12 mouse cellular contexts compared by ENCODE assay signal in genomic region chr3:137998491-137999223, GRCm38 (mm10). TPM values are rescaled to one million over a fixed set of nuclear protein-coding genes. Genes with fewer than 3 reads are reported as not detected.
DNase-seq lines count a peak whose midpoint lies in the region; ATAC-seq and TF ChIP-seq lines count a peak whose summit lies in the region.
"Had no signal": no experiment of that assay in that cellular context is flagged by ENCODE, and none has a peak within 500 bp of the region (broad histone marks: within the 10 kb centered on the region; RNA-seq: fewer than 3 reads in every experiment).

No protein-coding gene starts in this region.

- TF ChIP-seq POLR2A in kidney, adult 2 months (IDR thresholded peaks at IDR 0.05; ENCODE audit: low read depth, low read length) = no peak

- H3K9ac ChIP-seq in forebrain, embryonic 12.5 days = no peak overlapping the region
- H3K9ac ChIP-seq in forebrain, postnatal 0 days = no peak overlapping the region
- H3K9ac ChIP-seq: hindbrain, embryonic 15.5 days; liver, postnatal 0 days had no signal

- no peak for ATAC-seq in forebrain, embryonic 12.5 days (ENCODE audit: low FRiP score)
- no peak for ATAC-seq in forebrain, postnatal 0 days
- ATAC-seq: liver, postnatal 0 days had no signal

- no peak overlapping the region for H3K4me2 ChIP-seq in forebrain, embryonic 12.5 days
- no peak overlapping the region for H3K4me2 ChIP-seq in forebrain, postnatal 0 days (ENCODE audit: low read depth)
- H3K4me2 ChIP-seq: hindbrain, embryonic 15.5 days had no signal

- WGBS in forebrain, embryonic 12.5 days = 59% methylated on average over 14 of the region's 14 CpGs
- 44% methylated on average over 14 of the region's 14 CpGs for WGBS in forebrain, postnatal 0 days
- 63% methylated on average over 14 of the region's 14 CpGs for WGBS in kidney, adult 2 months

- no peak overlapping the region for H3K4me3 ChIP-seq in forebrain, embryonic 12.5 days (replicated peaks)
- no peak overlapping the region for H3K4me3 ChIP-seq in forebrain, postnatal 0 days (ENCODE audit: low read depth, low read length)
- H3K4me3 ChIP-seq in kidney, adult 2 months (ENCODE audit: insufficient read depth, low read depth, low read length) = no peak overlapping the region
- H3K4me3 ChIP-seq: hindbrain, embryonic 15.5 days; myocyte had no signal

- peaks cover 20% of the 10 kb centered on the region for H3K4me1 ChIP-seq in forebrain, embryonic 12.5 days
- no peaks in the 10 kb centered on the region for H3K4me1 ChIP-seq in forebrain, postnatal 0 days (ENCODE audit: insufficient read depth)
- H3K4me1 ChIP-seq in kidney, adult 2 months (ENCODE audit: control insufficient read depth, insufficient read depth, low read length) = no peaks in the 10 kb centered on the region
- H3K4me1 ChIP-seq: hindbrain, embryonic 15.5 days had no signal

- DNase-seq in forebrain, postnatal 0 days = no peak
- DNase-seq in kidney, adult 2 months = peak; percentile 71
- no peak for DNase-seq in kidney, postnatal 10 days
- DNase-seq in B cell, adult 2 months = peak; percentile 31
- peak; percentile 66 for DNase-seq in induced T-regulatory cell, adult 2 months (ENCODE audit: low read depth)
- DNase-seq in right cerebral cortex, adult 18-20 months = no peak
- DNase-seq in testis, postnatal 14 days (ENCODE audit: low spot score) = no peak
- DNase-seq: cerebellum, postnatal 25 days; liver, postnatal 0 days had no signal

- no peaks in the 10 kb centered on the region for H3K27me3 ChIP-seq in forebrain, embryonic 12.5 days
- H3K27me3 ChIP-seq in forebrain, postnatal 0 days (ENCODE audit: insufficient read depth, low read length) = no peaks in the 10 kb centered on the region
- H3K27me3 ChIP-seq in kidney, adult 2 months (replicated peaks; ENCODE audit: control insufficient read depth, insufficient read depth, low read length) = no peaks in the 10 kb centered on the region
- H3K27me3 ChIP-seq: hindbrain, embryonic 15.5 days had no signal

- peak overlapping the region; percentile 25; the same call in 1 of the 2 replicates for H3K27ac ChIP-seq in forebrain, embryonic 12.5 days
- H3K27ac ChIP-seq in forebrain, postnatal 0 days (ENCODE audit: low read depth, low read length) = no peak overlapping the region
- H3K27ac ChIP-seq in kidney, adult 2 months (ENCODE audit: insufficient read depth, low read depth, low read length) = no peak overlapping the region
- H3K27ac ChIP-seq: hindbrain, embryonic 15.5 days had no signal

- H3K36me3 ChIP-seq in forebrain, embryonic 12.5 days (replicated peaks) = no peaks in the 10 kb centered on the region
- H3K36me3 ChIP-seq in forebrain, postnatal 0 days (ENCODE audit: insufficient read depth) = no peaks in the 10 kb centered on the region
- H3K36me3 ChIP-seq in kidney, adult 2 months (ENCODE audit: control insufficient read depth, insufficient read depth, low read length) = no peaks in the 10 kb centered on the region
- H3K36me3 ChIP-seq: hindbrain, embryonic 15.5 days had no signal

- TF ChIP-seq CTCF in forebrain, postnatal 0 days (IDR thresholded peaks at IDR 0.05; ENCODE audit: low read depth) = no peak
- no peak for TF ChIP-seq CTCF in kidney, adult 2 months (conservative IDR thresholded peaks at IDR 0.05; ENCODE audit: insufficient read depth, insufficient read length, low read depth, low read length)

- no peaks in the 10 kb centered on the region for H3K9me3 ChIP-seq in forebrain, embryonic 12.5 days
- no peaks in the 10 kb centered on the region for H3K9me3 ChIP-seq in forebrain, postnatal 0 days (ENCODE audit: low read length)
- H3K9me3 ChIP-seq: hindbrain, embryonic 15.5 days had no signal

RNA-seq across cellular contexts. Expression of gene Dapp1, which starts 17.3 kb away (rescaled TPM):
- polyA plus RNA-seq in forebrain, embryonic 12.5 days (2016; fragmentation: Nextera tagmentation; extraction: Ambion mirVana) = 3.8 and 5.5 TPM in 2 replicates
- 4.3 and 4.9 TPM in 2 replicates for total RNA-seq in forebrain, postnatal 0 days (2014; rRNA removed)
- polyA plus RNA-seq in forebrain, postnatal 0 days (2015; fragmentation: Nextera tagmentation; extraction: Ambion mirVana) = 2.8 and 3.3 TPM in 2 replicates
- 1.7 and 2.3 TPM in 2 replicates for polyA plus RNA-seq in kidney, adult 2 months (2012; rRNA removed)

Comparison
In these comparisons a context has a peak if more than half of its experiments do, and no peak if none do; other contexts are left out.
1. DNase-seq: peak in kidney, adult 2 months (single experiment), B cell, adult 2 months (2 of 2) and induced T-regulatory cell, adult 2 months (single experiment); none in forebrain, postnatal 0 days (single experiment), kidney, postnatal 10 days (single experiment), right cerebral cortex, adult 18-20 months (single experiment) and testis, postnatal 14 days (single experiment).